Mouse (Mus musculus): ENCODE data around the gene Dhrs1. TPM values are rescaled to one million over a fixed set of nuclear protein-coding genes. Genes with fewer than 3 reads are reported as not detected.

Gene Dhrs1
- polyA plus RNA-seq (2016; fragmentation: Nextera tagmentation; extraction: Ambion mirVana) = 73.2 and 75.0 TPM in 2 replicates

DNA sequence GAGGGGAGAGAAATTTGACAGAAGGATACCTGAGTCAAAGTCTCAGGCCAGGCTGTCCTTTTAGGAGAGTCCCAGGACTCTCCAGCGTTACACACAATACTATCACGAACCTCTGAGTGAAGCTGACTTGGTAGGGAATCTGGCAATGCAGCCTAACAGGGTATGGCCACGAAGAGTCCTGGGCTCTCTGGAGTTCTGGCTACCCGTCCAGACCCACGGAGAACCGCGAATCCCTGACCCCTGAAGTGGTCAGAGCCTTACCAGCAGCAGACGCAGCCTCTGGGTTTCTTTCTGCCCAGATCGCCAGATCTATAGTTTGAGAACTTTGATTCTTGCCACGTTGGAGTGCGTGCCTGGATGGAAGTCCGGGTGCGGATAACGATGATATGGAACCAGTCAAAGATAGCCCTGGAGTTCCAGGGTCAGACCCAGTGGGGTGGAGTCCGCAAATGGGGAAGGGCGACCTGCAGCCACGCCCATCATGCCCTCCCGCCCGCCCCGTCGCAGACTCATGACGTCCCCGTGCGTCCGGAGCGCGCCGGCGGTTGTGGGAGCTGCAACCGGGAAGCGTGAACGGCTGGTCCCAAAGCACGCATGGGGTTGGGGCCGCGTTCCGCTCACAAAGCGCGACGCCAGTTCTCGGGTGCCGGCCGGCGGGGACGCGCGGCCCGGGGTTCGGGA is at the start of gene Dhrs1, which contains the start of gene Nop9:
Dhrs1 (minus strand) TSS at position 511 of the 681 bp plus-strand sequence.
Nop9 (plus strand) TSS at position 514 of the 681 bp plus-strand sequence.
- H3K9me3 ChIP-seq (replicated peaks) = no peaks in the 10 kb centered on the region
- no peaks in the 10 kb centered on the region for H3K27me3 ChIP-seq
- ATAC-seq (ENCODE audit: low FRiP score) = peak; percentile 84
- H3K27ac ChIP-seq = 0 out of 2 replicates have a peak within 1 kb of the TSS, but pooled peaks have one; percentile 17
- H3K9ac ChIP-seq = peak within 1 kb of the TSS; percentile 83
- H3K4me2 ChIP-seq (replicated peaks) = peak within 1 kb of the TSS; percentile 99
- peaks cover 24% of the 10 kb centered on the region for H3K4me1 ChIP-seq
- 1% methylated on average over 48 of the region's 48 CpGs for WGBS
- peaks cover 21% of the 10 kb centered on the region for H3K36me3 ChIP-seq
- peak within 1 kb of the TSS; percentile 93 for H3K4me3 ChIP-seq

DNA sequence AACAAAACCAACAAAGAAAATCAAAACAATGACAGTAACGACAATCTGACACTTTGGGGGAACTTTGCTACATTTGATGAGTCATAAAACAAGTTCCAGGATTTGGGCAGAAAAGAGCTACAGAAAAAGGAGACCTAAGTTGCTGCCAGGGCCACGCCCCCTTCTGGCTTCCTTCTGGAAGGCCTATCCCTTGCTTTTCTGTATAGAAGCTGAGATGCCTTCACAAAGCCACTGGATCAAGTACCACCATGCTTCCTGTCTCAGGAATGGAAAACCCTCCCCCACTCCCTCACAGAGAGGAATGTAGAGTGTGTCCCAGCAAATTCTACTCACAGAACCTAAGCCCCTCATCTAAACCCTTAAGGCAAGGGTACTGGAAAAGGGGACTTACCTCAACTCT is 48.5 kb upstream of the Dhrs1 start:
- peaks cover 14% of the 10 kb centered on the region for H3K27me3 ChIP-seq
- H3K9me3 ChIP-seq (replicated peaks) = no peaks in the 10 kb centered on the region
- no peak overlapping the region for H3K4me3 ChIP-seq
- no peak overlapping the region for H3K9ac ChIP-seq
- ATAC-seq (ENCODE audit: low FRiP score) = no peak
- 71% methylated on average over 2 of the region's 2 CpGs for WGBS
- no peak overlapping the region for H3K27ac ChIP-seq
- H3K36me3 ChIP-seq = no peaks in the 10 kb centered on the region
- H3K4me2 ChIP-seq (replicated peaks) = no peak overlapping the region
- no peaks in the 10 kb centered on the region for H3K4me1 ChIP-seq

DNA sequence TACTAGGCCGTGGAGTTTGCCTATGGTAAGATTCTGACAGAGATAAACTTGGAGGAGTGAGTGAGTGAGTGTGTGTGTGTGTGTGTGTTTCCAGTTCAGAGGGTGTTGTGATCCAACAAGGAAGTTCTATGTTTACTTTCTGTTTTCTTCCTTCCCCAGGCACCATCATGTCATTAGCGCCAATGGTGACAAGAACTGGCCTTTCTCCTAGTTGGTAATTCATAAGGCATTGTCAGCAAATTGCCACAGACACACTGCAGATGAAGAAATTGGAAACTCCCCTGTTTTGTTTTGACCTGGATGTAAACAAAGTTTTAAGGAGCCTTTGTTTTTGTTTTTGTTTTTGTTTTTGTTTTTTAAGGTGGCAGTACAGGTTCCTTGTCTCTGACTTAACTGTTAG is 48.0 kb upstream of the Dhrs1 start:
- Histone ChIP-seq H3K27ac (no peak overlapping the region), H3K4me2 (replicated peaks) (no peak overlapping the region), H3K9me3 (replicated peaks) (no peaks in the 10 kb centered on the region), H3K4me1 (peaks cover under 1% of the 10 kb centered on the region), H3K9ac (no peak overlapping the region), H3K4me3 (no peak overlapping the region), H3K27me3 (peaks cover 19% of the 10 kb centered on the region), H3K36me3 (no peaks in the 10 kb centered on the region)
- WGBS = 83% methylated on average over 2 of the region's 2 CpGs
- ATAC-seq (ENCODE audit: low FRiP score) = no peak

DNA sequence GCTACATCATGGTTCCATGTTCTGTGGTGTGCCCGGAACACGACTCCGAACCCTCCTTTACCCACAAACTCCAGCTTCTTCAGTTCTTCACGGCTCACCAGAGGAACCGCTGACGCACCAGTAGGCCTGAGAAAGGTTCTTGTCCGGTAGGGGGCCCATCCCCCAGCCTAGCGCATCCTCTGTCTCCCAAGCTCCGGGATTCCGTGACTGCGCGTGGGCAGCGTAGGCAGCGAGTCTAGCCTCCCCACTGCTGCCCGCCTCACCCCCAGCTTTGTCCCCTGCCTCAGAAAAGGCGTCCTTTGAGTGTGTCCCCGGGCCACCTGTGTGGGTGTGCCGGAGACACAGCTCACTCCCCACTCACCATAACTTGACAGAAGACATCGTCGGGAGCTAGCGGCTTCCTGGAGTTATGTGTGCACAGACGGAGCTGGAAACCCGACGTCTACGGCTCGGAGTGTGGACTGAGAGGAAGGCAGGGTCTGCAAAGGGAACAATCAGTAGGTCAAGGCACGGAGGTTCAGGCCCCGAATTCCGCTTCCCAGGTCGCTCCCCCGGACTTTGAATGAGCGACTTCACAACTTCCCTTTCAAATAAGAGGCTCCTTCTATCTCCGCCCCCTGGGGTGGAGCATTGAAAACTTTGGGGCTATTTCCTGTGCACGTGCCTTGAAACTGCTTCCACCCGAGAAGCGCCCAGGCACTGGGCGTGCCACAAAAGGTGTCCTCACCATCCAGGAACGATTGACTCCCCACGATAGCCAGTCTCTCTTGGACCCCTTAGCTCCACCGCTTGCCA is 43.0 kb upstream of the Dhrs1 start, which contains the start of gene Ripk3:
Ripk3 (minus strand) TSS at position 610 of the 795 bp plus-strand sequence.
- H3K4me2 ChIP-seq (replicated peaks) = peak within 1 kb of the TSS; percentile 48
- no peak within 1 kb of the TSS for H3K27ac ChIP-seq
- peaks cover 11% of the 10 kb centered on the region for H3K4me1 ChIP-seq
- peaks cover 69% of the 10 kb centered on the region for H3K27me3 ChIP-seq
- no peak for ATAC-seq (ENCODE audit: low FRiP score)
- H3K9ac ChIP-seq = 0 out of 2 replicates have a peak within 1 kb of the TSS, but pooled peaks have one; percentile 14
- H3K4me3 ChIP-seq = peak within 1 kb of the TSS; percentile 32
- 4% methylated on average over 40 of the region's 40 CpGs for WGBS
- H3K9me3 ChIP-seq (replicated peaks) = no peaks in the 10 kb centered on the region
- H3K36me3 ChIP-seq = no peaks in the 10 kb centered on the region

DNA sequence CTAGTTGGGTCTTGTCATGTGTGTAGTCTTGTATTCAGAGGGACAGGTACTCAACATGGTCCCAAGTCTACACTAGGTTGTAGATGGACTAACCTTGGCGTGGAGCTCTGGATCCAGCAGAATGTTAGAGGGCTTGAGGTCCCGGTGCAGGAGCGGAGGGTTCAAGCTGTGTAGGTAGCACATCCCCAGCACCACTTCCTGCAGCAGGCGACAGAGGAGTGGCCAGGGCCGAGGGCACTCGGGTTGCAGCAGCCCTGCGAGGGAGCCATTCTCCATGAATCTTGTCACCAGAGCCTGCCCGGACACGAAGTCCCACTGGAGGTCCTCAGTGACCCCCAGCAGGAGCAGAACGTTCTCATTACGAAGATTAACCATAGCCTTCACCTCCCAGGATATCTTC is 42.2 kb upstream of the Dhrs1 start:
- 35% methylated on average over 11 of the region's 11 CpGs for WGBS
- Histone ChIP-seq H3K4me3 (0 out of 2 replicates have a peak overlapping the region, but pooled peaks have one; percentile 32), H3K27ac (no peak overlapping the region), H3K9ac (no peak overlapping the region), H3K4me1 (peaks cover 13% of the 10 kb centered on the region), H3K27me3 (peaks cover 77% of the 10 kb centered on the region), H3K36me3 (no peaks in the 10 kb centered on the region), H3K9me3 (replicated peaks) (no peaks in the 10 kb centered on the region), H3K4me2 (replicated peaks) (peak overlapping the region; percentile 48)
- no peak for ATAC-seq (ENCODE audit: low FRiP score)

DNA sequence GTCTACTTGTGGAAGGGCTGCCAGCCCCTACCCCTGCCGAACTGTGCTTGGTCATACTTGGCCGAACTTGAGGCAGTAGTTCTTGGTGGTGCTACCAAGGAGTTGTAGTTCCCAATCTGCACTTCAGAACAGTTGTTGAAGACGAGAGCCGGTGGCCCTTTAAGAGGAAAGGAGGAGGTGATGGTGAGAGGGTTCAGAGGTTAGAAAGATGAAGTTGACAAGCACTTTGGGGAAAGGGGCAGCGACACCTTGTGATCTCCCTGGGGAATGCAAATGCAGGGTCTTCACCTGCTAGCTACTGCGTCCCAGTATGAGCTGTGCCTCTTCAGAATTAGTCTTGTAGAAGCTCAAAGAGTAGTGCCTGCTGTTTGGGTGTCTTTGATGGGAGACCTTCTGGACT is 39.7 kb upstream of the Dhrs1 start:
- H3K36me3 ChIP-seq = no peaks in the 10 kb centered on the region
- H3K4me2 ChIP-seq (replicated peaks) = no peak overlapping the region
- peaks cover 92% of the 10 kb centered on the region for H3K27me3 ChIP-seq
- H3K4me1 ChIP-seq = peaks cover 18% of the 10 kb centered on the region
- H3K27ac ChIP-seq = no peak overlapping the region
- H3K9ac ChIP-seq = no peak overlapping the region
- WGBS = 19% methylated on average over 6 of the region's 6 CpGs
- H3K9me3 ChIP-seq (replicated peaks) = no peaks in the 10 kb centered on the region
- ATAC-seq (ENCODE audit: low FRiP score) = no peak
- H3K4me3 ChIP-seq = no peak overlapping the region

DNA sequence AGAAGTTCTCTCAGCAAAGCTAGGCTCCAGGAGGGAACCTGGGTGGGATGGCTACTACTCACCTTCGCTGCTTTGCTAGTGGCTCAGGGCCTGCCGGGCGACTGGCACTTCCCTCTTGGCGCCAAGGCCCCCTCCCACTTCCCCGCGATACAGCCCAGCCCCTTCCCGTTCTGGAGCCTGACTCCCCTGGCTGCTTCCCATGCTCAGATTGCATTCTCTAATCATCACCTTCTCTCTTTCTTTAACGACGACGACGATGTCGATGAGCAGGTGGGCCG is 38.4 kb upstream of the Dhrs1 start, which contains the start of gene Adcy4:
Adcy4 (minus strand) TSS at position 138 of the 278 bp plus-strand sequence.
- peaks cover 80% of the 10 kb centered on the region for H3K27me3 ChIP-seq
- peak within 1 kb of the TSS; percentile 41 for H3K9ac ChIP-seq
- H3K4me1 ChIP-seq = peaks cover 18% of the 10 kb centered on the region
- 3% methylated on average over 13 of the region's 13 CpGs for WGBS
- no peaks in the 10 kb centered on the region for H3K9me3 ChIP-seq (replicated peaks)
- ATAC-seq (ENCODE audit: low FRiP score) = no peak
- peak within 1 kb of the TSS; percentile 34 for H3K4me3 ChIP-seq
- no peaks in the 10 kb centered on the region for H3K36me3 ChIP-seq
- peak within 1 kb of the TSS; percentile 45 for H3K4me2 ChIP-seq (replicated peaks)
- peak within 1 kb of the TSS; percentile 12; the same call in 1 of the 2 replicates for H3K27ac ChIP-seq

DNA sequence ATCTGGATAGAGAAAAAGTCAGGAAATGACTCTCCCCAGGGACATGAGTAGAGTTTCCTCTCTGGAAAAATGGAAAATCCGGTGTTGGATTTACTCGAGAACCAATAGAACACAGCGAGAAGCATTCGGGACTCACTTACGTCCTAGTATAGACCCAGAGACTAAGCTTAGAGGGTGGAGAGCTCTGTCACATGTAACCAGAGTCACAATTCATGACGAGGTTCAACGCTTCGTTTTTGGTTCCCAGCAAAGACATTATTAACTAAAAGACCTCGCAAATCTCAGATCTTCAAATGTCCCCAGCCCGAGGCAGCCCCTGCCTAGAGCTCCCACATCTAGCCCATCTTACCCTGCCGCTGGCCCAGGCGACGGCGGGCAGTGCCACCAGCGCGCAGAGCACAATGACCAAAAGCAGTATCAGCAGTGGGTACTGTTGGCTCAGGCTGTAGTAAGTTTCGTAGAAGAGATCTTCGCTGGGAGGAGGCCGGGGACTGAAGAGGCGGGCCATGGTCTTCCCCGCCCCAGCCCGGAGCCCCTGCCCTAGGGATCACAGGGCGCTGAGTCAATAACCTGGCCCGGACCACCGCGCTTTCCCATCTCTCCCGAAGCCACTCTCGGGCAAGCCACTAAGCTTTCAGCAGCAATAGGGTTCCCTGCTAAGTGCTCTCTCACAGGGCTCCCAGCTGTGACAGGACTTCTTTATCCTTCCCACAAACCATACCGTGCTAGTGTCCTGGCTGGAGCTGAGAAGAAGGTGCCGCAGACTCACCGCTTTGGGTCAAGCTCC is 37.9 kb upstream of the Dhrs1 start:
- H3K9ac ChIP-seq = peak overlapping the region; percentile 41
- ATAC-seq (ENCODE audit: low FRiP score) = no peak
- H3K4me1 ChIP-seq = peaks cover 17% of the 10 kb centered on the region
- peak overlapping the region; percentile 12; the same call in 1 of the 2 replicates for H3K27ac ChIP-seq
- whole genome bisulfite sequencing = 1% methylated on average over 31 of the region's 31 CpGs
- peaks cover 75% of the 10 kb centered on the region for H3K27me3 ChIP-seq
- H3K36me3 ChIP-seq = no peaks in the 10 kb centered on the region
- H3K4me3 ChIP-seq = peak overlapping the region; percentile 34
- no peaks in the 10 kb centered on the region for H3K9me3 ChIP-seq (replicated peaks)
- H3K4me2 ChIP-seq (replicated peaks) = peak overlapping the region; percentile 45

DNA sequence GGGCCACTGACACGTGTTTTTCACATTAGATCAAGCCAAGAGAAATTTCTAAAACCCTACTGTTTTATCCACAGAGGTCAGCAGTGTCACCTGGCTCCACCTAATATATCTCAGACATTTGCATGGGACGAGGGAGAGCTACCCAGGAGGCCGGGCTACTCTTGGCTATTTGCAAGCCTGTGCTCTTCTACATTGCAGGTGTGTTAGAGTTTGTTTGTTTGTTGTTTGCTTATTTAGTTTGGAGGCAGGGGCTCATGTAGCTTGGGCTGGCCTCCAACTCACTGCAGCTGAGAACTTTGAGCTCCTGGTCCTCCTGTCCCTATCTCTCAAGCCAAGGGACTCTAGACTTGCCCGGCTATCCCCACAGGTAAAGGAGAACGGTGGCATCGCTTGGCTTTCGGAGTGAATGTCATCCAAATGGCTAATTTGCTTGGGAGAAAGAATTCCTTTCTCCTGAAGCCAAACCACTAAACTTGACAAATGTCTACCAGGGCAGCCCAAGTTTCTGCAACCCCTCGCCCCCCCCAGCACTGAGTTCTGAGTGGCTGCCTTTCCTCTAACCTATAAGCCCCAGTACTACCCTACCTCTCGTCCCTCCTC is 37.0 kb upstream of the Dhrs1 start:
- WGBS = 46% methylated on average over 9 of the region's 9 CpGs
- Histone ChIP-seq H3K27ac (no peak overlapping the region), H3K27me3 (peaks cover 66% of the 10 kb centered on the region), H3K4me1 (peaks cover 12% of the 10 kb centered on the region), H3K4me2 (replicated peaks) (peak overlapping the region; percentile 45), H3K9me3 (replicated peaks) (no peaks in the 10 kb centered on the region), H3K36me3 (no peaks in the 10 kb centered on the region), H3K9ac (no peak overlapping the region), H3K4me3 (peak overlapping the region; percentile 34; the same call in 1 of the 2 replicates)
- ATAC-seq (ENCODE audit: low FRiP score) = no peak

DNA sequence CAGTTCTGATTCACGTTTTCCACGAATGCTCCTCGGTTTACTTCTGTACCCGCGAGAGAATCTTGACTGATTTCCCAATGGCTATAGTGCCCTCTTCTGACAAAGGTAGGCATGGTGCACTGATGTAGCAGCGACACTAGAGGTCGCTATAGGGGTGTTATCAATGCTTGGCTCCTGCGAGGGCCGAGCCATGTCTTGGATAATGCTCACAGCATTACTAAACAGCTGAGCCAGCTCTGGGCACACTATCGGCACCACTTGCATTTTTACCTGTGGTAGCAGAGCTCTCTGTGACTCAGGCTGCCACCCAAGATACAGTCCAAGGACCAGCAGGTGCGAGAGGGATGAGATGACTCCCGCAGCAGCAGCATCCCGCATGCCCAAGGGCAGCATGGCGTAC is 35.8 kb upstream of the Dhrs1 start:
- Histone ChIP-seq H3K9me3 (replicated peaks) (no peaks in the 10 kb centered on the region), H3K27ac (no peak overlapping the region), H3K27me3 (peaks cover 54% of the 10 kb centered on the region), H3K4me1 (peaks cover 12% of the 10 kb centered on the region), H3K4me2 (replicated peaks) (peak overlapping the region; percentile 42), H3K4me3 (peak overlapping the region; percentile 13; the same call in 1 of the 2 replicates), H3K9ac (no peak overlapping the region), H3K36me3 (no peaks in the 10 kb centered on the region)
- 16% methylated on average over 14 of the region's 14 CpGs for WGBS
- ATAC-seq (ENCODE audit: low FRiP score) = peak; percentile 77

DNA sequence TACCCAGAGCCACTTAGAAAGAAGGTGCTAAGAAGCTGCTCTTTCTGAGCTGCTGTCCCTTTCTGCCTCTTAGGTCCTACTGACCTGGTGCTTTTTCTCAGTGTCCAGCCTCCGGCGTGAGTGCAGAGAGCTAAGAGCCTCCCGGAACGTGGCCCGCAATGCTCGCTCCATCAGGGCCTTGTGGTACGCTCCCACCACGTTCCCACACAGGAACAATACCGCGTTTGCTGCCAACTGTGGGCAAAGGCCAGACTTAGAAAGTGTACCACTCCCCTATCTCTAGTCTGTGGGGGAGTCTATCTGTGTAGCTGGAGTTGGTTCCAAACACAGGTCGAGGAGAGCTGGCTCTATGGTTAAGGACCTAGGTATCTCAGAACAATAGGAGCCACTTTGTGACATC is 35.2 kb upstream of the Dhrs1 start:
- WGBS = 83% methylated on average over 11 of the region's 11 CpGs
- ATAC-seq (ENCODE audit: low FRiP score) = no peak
- no peak overlapping the region for H3K27ac ChIP-seq
- H3K9ac ChIP-seq = no peak overlapping the region
- H3K4me1 ChIP-seq = peaks cover 12% of the 10 kb centered on the region
- no peak overlapping the region for H3K4me2 ChIP-seq (replicated peaks)
- no peaks in the 10 kb centered on the region for H3K36me3 ChIP-seq
- H3K4me3 ChIP-seq = no peak overlapping the region
- H3K27me3 ChIP-seq = peaks cover 49% of the 10 kb centered on the region
- H3K9me3 ChIP-seq (replicated peaks) = no peaks in the 10 kb centered on the region
